Mouse (Mus musculus): Measurements from ENCODE around the gene Dnase1l2. TPM values are rescaled to one million over a fixed set of nuclear protein-coding genes. Genes with fewer than 3 reads are reported as not detected.

Dnase1l2 gene
- polyA plus RNA-seq (2015; fragmentation: Illumina TruSeq; extraction: RNeasy Lipid Tissue Mini Kit (QIAGEN cat#74804); ENCODE audit: insufficient read depth, low replicate concordance): 8.5 TPM

DNA sequence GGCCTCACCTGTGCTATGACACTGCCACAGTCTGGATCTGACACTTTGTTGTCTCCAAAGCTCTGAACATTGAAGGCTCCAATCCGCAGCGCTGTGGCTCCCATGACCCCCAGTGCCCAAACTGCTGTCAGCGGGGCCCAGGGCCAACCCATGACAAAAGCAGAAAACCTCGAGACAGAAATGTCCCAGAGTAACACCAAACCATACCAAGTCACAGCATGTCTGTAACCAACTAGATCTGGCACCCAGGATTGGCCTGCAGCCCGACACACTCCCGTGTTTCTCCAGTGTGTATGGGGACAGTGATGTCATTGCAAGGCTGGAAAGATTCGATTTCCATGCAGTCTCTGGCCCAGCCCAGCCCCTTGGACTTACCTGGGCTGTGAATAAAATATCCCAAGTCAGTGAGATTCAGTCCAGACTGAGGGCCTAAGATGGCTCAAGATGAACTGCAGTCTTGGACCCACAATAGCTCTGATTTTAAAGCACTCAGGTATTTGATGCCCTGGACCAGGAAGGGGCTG, at the start of gene Dnase1l2:
Gene Dnase1l2 (minus strand): TSS at position 474 of the 524 bp plus-strand sequence.

DNA sequence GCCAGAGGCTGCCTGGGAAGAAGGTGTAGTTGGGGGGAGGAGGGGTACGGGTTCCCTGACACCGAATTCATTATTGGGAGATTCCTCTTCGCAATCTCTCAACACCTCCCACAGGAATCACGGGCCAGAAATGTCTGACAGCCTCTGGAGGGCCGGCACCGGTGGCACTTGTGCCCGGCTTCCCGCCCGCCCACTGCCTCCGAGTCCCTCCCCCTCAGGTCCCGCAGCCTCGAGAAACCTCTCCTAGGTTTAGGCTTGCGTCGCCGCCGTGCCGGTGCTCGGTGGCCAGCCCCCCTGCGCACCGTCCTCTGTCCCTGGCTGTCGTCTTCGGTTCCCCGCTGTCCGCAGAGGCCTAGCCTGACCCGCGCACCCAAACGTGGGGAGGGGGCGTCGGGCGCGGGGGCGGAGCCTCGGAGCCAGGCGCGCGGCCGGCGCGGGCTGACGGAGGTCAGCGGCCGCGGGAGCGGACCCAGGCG, 45.3 kb upstream of the Dnase1l2 start, which contains the start of gene Caskin1:
Gene Caskin1 (plus strand): TSS at position 416 of the 476 bp plus-strand sequence.

DNA sequence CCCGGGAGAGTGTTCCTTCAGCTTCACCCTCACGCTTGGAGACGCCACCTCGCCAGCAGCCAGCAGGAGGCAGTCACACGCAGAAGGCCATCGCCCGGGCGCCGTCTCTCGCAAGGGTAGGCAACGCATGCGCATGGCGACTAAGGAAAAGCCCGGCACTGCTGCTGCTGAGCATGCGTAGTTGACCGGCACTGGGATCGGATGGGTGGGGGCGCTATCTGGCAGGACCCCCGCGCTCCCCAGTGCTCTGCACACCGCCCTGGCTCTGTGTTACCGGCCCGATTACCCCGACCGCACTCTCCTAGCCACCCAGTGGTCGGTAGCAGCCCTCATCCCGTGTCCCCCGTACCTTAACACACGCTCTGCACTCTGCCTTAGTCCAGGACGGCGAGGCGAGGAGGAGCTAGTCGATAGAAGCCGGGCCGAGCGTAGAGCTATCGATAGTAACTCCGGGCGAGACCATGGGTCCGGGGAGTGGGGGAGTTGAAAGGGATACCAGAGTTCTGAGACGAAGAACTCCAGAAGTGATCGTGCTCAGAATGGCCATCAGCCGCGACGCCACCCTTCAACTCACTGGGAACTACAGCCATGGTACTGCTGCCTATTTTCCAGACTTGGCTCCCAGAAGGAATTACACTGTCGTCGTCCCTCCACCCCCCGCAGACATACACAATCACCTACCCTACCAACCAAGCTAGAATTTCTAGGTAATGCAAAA, 35.9 kb upstream of the Dnase1l2 start, which contains the start of gene Mlst8:
Gene Mlst8 (minus strand): TSS at position 416 of the 718 bp plus-strand sequence.

DNA sequence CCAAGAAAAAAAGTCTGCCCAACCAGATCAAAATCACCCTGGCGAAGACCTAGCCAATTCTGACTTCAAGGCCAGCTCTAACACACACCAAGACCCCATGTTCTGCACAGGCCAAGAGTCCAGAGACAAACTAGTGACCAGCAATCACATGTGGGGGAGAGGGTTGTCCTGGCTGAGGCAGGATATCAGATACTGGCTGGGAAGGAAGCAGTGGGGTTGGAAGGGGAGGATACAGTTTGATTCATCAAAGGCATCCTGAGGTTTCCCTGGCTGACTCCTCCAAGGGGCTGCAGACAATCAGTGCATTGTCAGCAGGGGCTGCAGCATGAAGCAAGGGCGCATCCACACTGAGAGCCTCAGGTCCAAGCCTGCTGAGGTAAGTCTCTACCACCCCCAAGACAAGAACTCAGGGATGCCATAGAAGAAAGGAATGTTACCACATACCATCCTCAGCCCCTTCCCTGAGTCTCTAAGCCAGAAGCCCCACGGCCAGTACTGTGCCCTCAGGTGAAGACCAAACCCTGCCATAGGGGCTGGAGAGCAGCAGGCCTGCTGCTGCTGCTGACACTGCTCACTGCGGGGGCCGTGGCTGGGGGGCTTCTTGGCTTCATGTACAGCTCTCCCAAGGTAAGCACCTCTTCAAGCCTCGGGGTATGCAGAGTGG, 30.8 kb upstream of the Dnase1l2 start, which contains the start of gene Bricd5:
Gene Bricd5 (plus strand): TSS at position 273 of the 664 bp plus-strand sequence.

DNA sequence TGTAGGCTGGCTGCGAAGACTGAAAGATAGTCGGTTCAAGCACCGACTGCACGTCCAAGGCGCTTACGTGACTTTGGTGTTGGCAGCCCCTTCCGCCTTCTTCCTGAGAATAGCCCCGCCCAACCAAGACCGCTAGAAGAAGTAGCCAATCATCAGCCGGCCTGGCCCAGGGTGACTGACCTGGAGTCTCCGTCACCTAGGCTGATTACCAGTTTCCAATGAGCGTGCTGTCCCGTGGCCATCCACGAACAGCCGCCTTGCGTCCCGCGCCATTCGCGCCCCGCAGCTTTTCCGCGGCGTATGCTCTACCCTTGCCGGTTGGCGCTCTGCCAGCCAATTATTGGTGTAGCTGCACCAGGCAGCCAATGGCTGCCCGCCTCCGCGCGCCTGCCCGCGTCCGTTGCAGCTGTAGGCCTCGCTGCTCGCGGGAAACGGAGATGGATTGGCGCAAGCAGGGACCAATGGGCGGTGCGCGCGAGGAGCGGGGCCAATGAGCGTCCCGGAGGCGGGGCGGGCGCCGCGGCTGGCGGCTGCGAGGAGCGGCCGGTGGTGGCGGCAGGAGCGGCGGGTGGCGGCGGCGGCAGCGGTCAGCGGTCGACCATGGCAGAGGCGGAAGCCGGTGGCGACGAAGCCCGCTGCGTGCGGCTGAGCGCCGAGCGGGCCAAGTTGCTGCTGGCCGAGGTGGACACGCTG, 27.2 kb upstream of the Dnase1l2 start, which contains the start of the genes E4f1 and Pgp:
Gene E4f1 (minus strand): TSS at position 404 of the 693 bp plus-strand sequence.
Gene Pgp (plus strand): TSS at position 483 of the 693 bp plus-strand sequence.

DNA sequence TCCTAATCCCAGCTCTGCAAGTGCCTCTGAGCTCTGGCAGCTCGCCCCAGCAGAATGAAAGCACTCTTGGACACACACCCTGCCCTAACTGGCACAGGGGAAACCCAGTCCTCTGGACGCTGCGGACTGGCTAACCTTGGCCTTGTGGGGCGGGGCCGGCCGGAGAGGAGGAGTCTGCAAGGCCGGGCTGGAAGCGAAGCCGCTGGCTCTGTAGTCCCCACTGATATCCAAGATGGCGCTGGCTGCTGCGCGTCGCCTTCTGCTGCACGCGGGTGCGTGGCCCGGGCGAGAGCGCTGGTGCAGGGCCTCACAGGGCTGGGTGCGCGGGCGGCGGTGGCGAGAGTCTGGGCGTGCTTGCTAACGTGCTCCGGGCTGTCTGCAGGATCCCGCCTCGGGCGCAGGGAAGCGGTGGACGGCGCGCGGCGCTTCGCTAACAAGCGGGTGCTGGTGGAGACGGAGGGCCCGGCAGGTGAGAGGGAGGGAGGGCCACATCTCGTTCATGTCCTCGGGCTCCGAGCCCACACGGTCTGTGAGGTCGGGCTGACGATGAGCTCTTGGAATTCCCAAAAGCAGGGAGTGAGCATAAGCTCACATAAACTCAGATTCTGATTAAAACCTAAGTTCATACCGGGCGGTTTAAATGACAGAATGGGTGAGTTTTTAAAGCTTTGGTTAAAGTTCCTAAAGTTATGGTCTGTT, 16.3 kb downstream of the Dnase1l2 start, which contains the start of gene Eci1:
Gene Eci1 (plus strand): TSS at position 171 of the 699 bp plus-strand sequence.

DNA sequence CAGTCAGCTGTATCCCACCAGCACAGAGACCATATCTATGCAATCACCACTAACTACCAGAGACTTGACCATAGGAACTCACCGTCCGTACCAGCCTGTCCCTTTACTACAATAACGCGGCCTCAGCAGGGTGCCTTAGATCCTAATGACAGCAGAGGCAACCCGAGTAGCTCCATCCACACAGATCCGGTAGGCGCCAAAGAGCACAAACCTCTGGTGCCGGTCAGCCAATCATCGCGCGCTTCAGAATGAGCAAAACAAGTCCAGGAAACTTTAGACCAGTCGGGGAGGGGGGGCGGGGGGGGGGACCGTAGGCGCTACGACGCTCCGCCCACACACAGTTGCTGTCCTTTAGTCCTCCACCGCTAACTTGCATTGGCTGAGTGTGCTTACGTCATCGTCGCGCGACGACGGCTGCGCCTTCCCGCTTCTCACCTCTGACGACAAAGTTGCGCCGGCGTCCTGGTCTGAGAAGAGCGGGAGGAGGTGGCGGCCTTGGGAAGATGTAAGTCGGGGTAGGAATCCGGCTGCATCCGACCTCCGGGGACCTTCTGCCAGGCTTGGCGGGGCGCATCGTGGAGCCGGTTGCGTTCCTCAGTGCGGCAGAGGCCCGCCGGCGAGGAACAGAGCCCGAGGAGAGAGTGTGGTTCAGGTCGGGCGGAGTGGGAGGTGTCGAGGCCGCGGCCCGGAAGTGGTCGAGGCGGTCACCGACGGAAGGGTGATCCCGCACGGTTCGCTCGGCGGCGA, 28.5 kb downstream of the Dnase1l2 start, which contains the start of gene Rnps1:
Gene Rnps1 (plus strand): TSS at position 336 of the 747 bp plus-strand sequence.

Other genes starting within 250 kb of the Dnase1l2 start
- 3.2 TPM for gene Tbc1d24, start 237.5 kb downstream of the Dnase1l2 start, polyA plus RNA-seq (2015; fragmentation: Illumina TruSeq; extraction: RNeasy Lipid Tissue Mini Kit (QIAGEN cat#74804); ENCODE audit: insufficient read depth, low replicate concordance)
- gene Ntn3, start 233.6 kb downstream of the Dnase1l2 start, polyA plus RNA-seq (2015; fragmentation: Illumina TruSeq; extraction: RNeasy Lipid Tissue Mini Kit (QIAGEN cat#74804); ENCODE audit: insufficient read depth, low replicate concordance): 0.25 TPM
- gene Tedc2, start 222.3 kb downstream of the Dnase1l2 start, polyA plus RNA-seq (2015; fragmentation: Illumina TruSeq; extraction: RNeasy Lipid Tissue Mini Kit (QIAGEN cat#74804); ENCODE audit: insufficient read depth, low replicate concordance): 5.4 TPM
- 6.5 TPM for gene Ccnf, start 191.6 kb downstream of the Dnase1l2 start, polyA plus RNA-seq (2015; fragmentation: Illumina TruSeq; extraction: RNeasy Lipid Tissue Mini Kit (QIAGEN cat#74804); ENCODE audit: insufficient read depth, low replicate concordance)
- gene Abca17, start 92.0 kb downstream of the Dnase1l2 start, polyA plus RNA-seq (2015; fragmentation: Illumina TruSeq; extraction: RNeasy Lipid Tissue Mini Kit (QIAGEN cat#74804); ENCODE audit: insufficient read depth, low replicate concordance): 0.91 TPM
- gene Abca3, start 91.2 kb downstream of the Dnase1l2 start, polyA plus RNA-seq (2015; fragmentation: Illumina TruSeq; extraction: RNeasy Lipid Tissue Mini Kit (QIAGEN cat#74804); ENCODE audit: insufficient read depth, low replicate concordance): 26.4 TPM
- 110 TPM for gene Rnps1, start 28.5 kb downstream of the Dnase1l2 start, polyA plus RNA-seq (2015; fragmentation: Illumina TruSeq; extraction: RNeasy Lipid Tissue Mini Kit (QIAGEN cat#74804); ENCODE audit: insufficient read depth, low replicate concordance)
- 37.5 TPM for gene Eci1, start 16.5 kb downstream of the Dnase1l2 start, polyA plus RNA-seq (2015; fragmentation: Illumina TruSeq; extraction: RNeasy Lipid Tissue Mini Kit (QIAGEN cat#74804); ENCODE audit: insufficient read depth, low replicate concordance)
- 22.7 TPM for gene E4f1, start 27.2 kb upstream of the Dnase1l2 start, polyA plus RNA-seq (2015; fragmentation: Illumina TruSeq; extraction: RNeasy Lipid Tissue Mini Kit (QIAGEN cat#74804); ENCODE audit: insufficient read depth, low replicate concordance)
- gene Pgp, start 27.3 kb upstream of the Dnase1l2 start, polyA plus RNA-seq (2015; fragmentation: Illumina TruSeq; extraction: RNeasy Lipid Tissue Mini Kit (QIAGEN cat#74804); ENCODE audit: insufficient read depth, low replicate concordance): 18.8 TPM
- gene Bricd5, start 30.8 kb upstream of the Dnase1l2 start, polyA plus RNA-seq (2015; fragmentation: Illumina TruSeq; extraction: RNeasy Lipid Tissue Mini Kit (QIAGEN cat#74804); ENCODE audit: insufficient read depth, low replicate concordance): 0.26 TPM
- 19.8 TPM for gene Mlst8, start 36.0 kb upstream of the Dnase1l2 start, polyA plus RNA-seq (2015; fragmentation: Illumina TruSeq; extraction: RNeasy Lipid Tissue Mini Kit (QIAGEN cat#74804); ENCODE audit: insufficient read depth, low replicate concordance)
- 0.08 TPM for gene Caskin1, start 45.5 kb upstream of the Dnase1l2 start, polyA plus RNA-seq (2015; fragmentation: Illumina TruSeq; extraction: RNeasy Lipid Tissue Mini Kit (QIAGEN cat#74804); ENCODE audit: insufficient read depth, low replicate concordance)
- gene Traf7, start 84.8 kb upstream of the Dnase1l2 start, polyA plus RNA-seq (2015; fragmentation: Illumina TruSeq; extraction: RNeasy Lipid Tissue Mini Kit (QIAGEN cat#74804); ENCODE audit: insufficient read depth, low replicate concordance): 125 TPM
- 1.7 TPM for gene Rab26, start 91.1 kb upstream of the Dnase1l2 start, polyA plus RNA-seq (2015; fragmentation: Illumina TruSeq; extraction: RNeasy Lipid Tissue Mini Kit (QIAGEN cat#74804); ENCODE audit: insufficient read depth, low replicate concordance)
- gene Pkd1, start 106.7 kb upstream of the Dnase1l2 start, polyA plus RNA-seq (2015; fragmentation: Illumina TruSeq; extraction: RNeasy Lipid Tissue Mini Kit (QIAGEN cat#74804); ENCODE audit: insufficient read depth, low replicate concordance): 31.5 TPM
- gene Tsc2, start 189.5 kb upstream of the Dnase1l2 start, polyA plus RNA-seq (2015; fragmentation: Illumina TruSeq; extraction: RNeasy Lipid Tissue Mini Kit (QIAGEN cat#74804); ENCODE audit: insufficient read depth, low replicate concordance): 46.2 TPM
- gene Nthl1, start 189.6 kb upstream of the Dnase1l2 start, polyA plus RNA-seq (2015; fragmentation: Illumina TruSeq; extraction: RNeasy Lipid Tissue Mini Kit (QIAGEN cat#74804); ENCODE audit: insufficient read depth, low replicate concordance): 3.4 TPM
- gene Slc9a3r2, start 207.2 kb upstream of the Dnase1l2 start, polyA plus RNA-seq (2015; fragmentation: Illumina TruSeq; extraction: RNeasy Lipid Tissue Mini Kit (QIAGEN cat#74804); ENCODE audit: insufficient read depth, low replicate concordance): 21.0 TPM
- not detected for gene Npw, start 215.4 kb upstream of the Dnase1l2 start, polyA plus RNA-seq (2015; fragmentation: Illumina TruSeq; extraction: RNeasy Lipid Tissue Mini Kit (QIAGEN cat#74804); ENCODE audit: insufficient read depth, low replicate concordance)
- 15.5 TPM for gene Zfp598, start 226.6 kb upstream of the Dnase1l2 start, polyA plus RNA-seq (2015; fragmentation: Illumina TruSeq; extraction: RNeasy Lipid Tissue Mini Kit (QIAGEN cat#74804); ENCODE audit: insufficient read depth, low replicate concordance)
- not detected for gene Syngr3, start 246.8 kb upstream of the Dnase1l2 start, polyA plus RNA-seq (2015; fragmentation: Illumina TruSeq; extraction: RNeasy Lipid Tissue Mini Kit (QIAGEN cat#74804); ENCODE audit: insufficient read depth, low replicate concordance)

Measured in spleen, adult 10 weeks (tissue).